Mouse (Mus musculus) T-helper 2 cell (primary cell): Measurements from ENCODE around the gene Olfr9.
"Not testable (repeated sequence)": the region's sequence is repeated elsewhere in the genome, so short reads cannot be mapped to it uniquely, and the experiment has no call there.

ENCODE experiments used
- in situ Hi-C: fragments of 300-600 bp; cut with MboI, MseI; formaldehyde crosslinking; loops from one replicate; pipeline ENCODE4 v1.15.1; 2025; ENCODE audit warnings: high pct_unique_total_duplicates

Gene Olfr9

GRCm38 (mm10) chr10:128989131-128989530 is at the start of gene Olfr9:
Gene Olfr9, plus strand, starts transcription at chr10:128989431.
- in situ Hi-C loops = not testable (repeated sequence)

GRCm38 (mm10) chr10:128940475-128941061 is 48.7 kb upstream of the Olfr9 start:
- in situ Hi-C loops = no loop called here

GRCm38 (mm10) chr10:128945675-128946074 is 43.6 kb upstream of the Olfr9 start:
- in situ Hi-C loops = no loop called here

- in situ Hi-C loops = no loop called here
These were observed 41.7 kb upstream of the Olfr9 start for GRCm38 (mm10) chr10:128947496-128947895.

- in situ Hi-C loops = no loop called here
These were observed 38.9 kb upstream of the Olfr9 start for GRCm38 (mm10) chr10:128950208-128950887.

GRCm38 (mm10) chr10:128958340-128958739 is 30.9 kb upstream of the Olfr9 start:
- in situ Hi-C loops = no loop called here

GRCm38 (mm10) chr10:128960142-128960541 is 29.1 kb upstream of the Olfr9 start:
- in situ Hi-C loops = no loop called here

GRCm38 (mm10) chr10:128960590-128961584 is 28.3 kb upstream of the Olfr9 start, which contains the start of gene Mettl7b:
Gene Mettl7b, minus strand, starts transcription at chr10:128960988.
- in situ Hi-C loops = no loop called here

- in situ Hi-C loops = no loop called here
These were observed 24.3 kb upstream of the Olfr9 start for GRCm38 (mm10) chr10:128964961-128965360.

- in situ Hi-C loops = no loop called here
These were observed 23.4 kb upstream of the Olfr9 start for GRCm38 (mm10) chr10:128965871-128966270.

- in situ Hi-C loops = no loop called here
These were observed 20.9 kb upstream of the Olfr9 start for GRCm38 (mm10) chr10:128968341-128968749.

- in situ Hi-C loops = no loop called here
These were observed 18.4 kb upstream of the Olfr9 start for GRCm38 (mm10) chr10:128970740-128971250.

- in situ Hi-C loops = no loop called here
These were observed 16.4 kb upstream of the Olfr9 start for GRCm38 (mm10) chr10:128972841-128973240.

- in situ Hi-C loops = no loop called here
These were observed 12.8 kb upstream of the Olfr9 start for GRCm38 (mm10) chr10:128976395-128976794.

GRCm38 (mm10) chr10:128977522-128978114 is 11.6 kb upstream of the Olfr9 start:
- in situ Hi-C loops = no loop called here

GRCm38 (mm10) chr10:128980644-128981365 is 8.4 kb upstream of the Olfr9 start:
- in situ Hi-C loops = loop anchor here (5.0 kb wide), 1 partner anchor 64 kb away; no protein-coding TSS in a partner anchor

GRCm38 (mm10) chr10:128990129-128990850 is 1.1 kb downstream of the Olfr9 start:
- in situ Hi-C loops = not testable (repeated sequence)

GRCm38 (mm10) chr10:128990994-128991393 is 1.8 kb downstream of the Olfr9 start:
- in situ Hi-C loops = no loop called here

- in situ Hi-C loops = no loop called here
These were observed 6.6 kb downstream of the Olfr9 start for GRCm38 (mm10) chr10:128995796-128996195.

- in situ Hi-C loops = no loop called here
These were observed 7.4 kb downstream of the Olfr9 start for GRCm38 (mm10) chr10:128996523-128997040.
